Mouse (Mus musculus) ES-Bruce4 (cell line): ENCODE results near the gene Smg9.

ENCODE experiments used
- CTCF ChIP-seq: IDR thresholded peaks from one replicate; pipeline ENCODE4 v1.8.1; 2011; ENCODE audit warnings: low read depth, low read length
- EP300 ChIP-seq: IDR thresholded peaks from 2 replicates; pipeline ENCODE4 v1.6.1; 2011; ENCODE audit warnings: low read depth, low read length; ENCODE audit not compliant: insufficient read depth

GRCm38 (mm10) chr7:24423107-24423763, 23.8 kb downstream of the Smg9 start:
- TF ChIP-seq CTCF: no peak
- TF ChIP-seq EP300: no peak
